12 mouse cellular contexts compared by ENCODE assay signal in genomic region chr4:137762886-137763285, GRCm38 (mm10). TPM values are rescaled to one million over a fixed set of nuclear protein-coding genes. Genes with fewer than 3 reads are reported as not detected.
"Had no signal": no experiment of that assay in that cellular context is flagged by ENCODE, and none has a peak within 500 bp of the region (broad histone marks: within the 10 kb centered on the region; RNA-seq: fewer than 3 reads in every experiment).

No protein-coding gene starts in this region.

- H3K4me2 ChIP-seq: limb, embryonic 12.5 days; midbrain, embryonic 12.5 days; stomach, embryonic 15.5 days had no signal

- DNase-seq: kidney, postnatal 36 days; layer of hippocampus, adult 9-11 months; layer of hippocampus, postnatal 36 days; liver; lung, adult 18-20 months; right cerebral cortex, postnatal 14 days had no signal

- H3K9ac ChIP-seq: limb, embryonic 12.5 days; liver, embryonic 14.5 days; midbrain, embryonic 12.5 days; stomach, embryonic 15.5 days had no signal

- H3K27ac ChIP-seq: limb, embryonic 12.5 days; liver, embryonic 14.5 days; midbrain, embryonic 12.5 days; stomach, embryonic 15.5 days had no signal

- H3K4me3 ChIP-seq: limb, embryonic 12.5 days; midbrain, embryonic 12.5 days; stomach, embryonic 15.5 days had no signal

- ATAC-seq: midbrain, embryonic 16.5 days had no signal

- H3K27me3 ChIP-seq: limb, embryonic 12.5 days; midbrain, embryonic 12.5 days; stomach, embryonic 15.5 days had no signal

- H3K36me3 ChIP-seq: limb, embryonic 12.5 days; midbrain, embryonic 12.5 days; stomach, embryonic 15.5 days had no signal

- H3K9me3 ChIP-seq: limb, embryonic 12.5 days; midbrain, embryonic 12.5 days; stomach, embryonic 15.5 days had no signal

RNA-seq across cellular contexts. Expression of gene Alpl, which starts 33.3 kb away (rescaled TPM):
- total RNA-seq: megakaryocyte-erythroid progenitor cell, adult 5-6 weeks had no signal
